Mouse (Mus musculus): ENCODE measurements around the gene 1700024P04Rik.

GRCm38 (mm10) chr13:98951951-98952350 lies 32.4 kb downstream of the 1700024P04Rik start:
- TF ChIP-seq CTCF (IDR thresholded peaks at IDR 0.05; ENCODE audit: extremely low read depth, insufficient read length, insufficient replicate concordance, low read depth, low read length) = no peak
- no peak for TF ChIP-seq POLR2A (IDR thresholded peaks at IDR 0.05; ENCODE audit: low read depth, low read length)
